Mouse (Mus musculus) adrenal gland, adult 2 months (tissue): Measurements from ENCODE around the gene Gpatch8. TPM values are rescaled to one million over a fixed set of nuclear protein-coding genes. Genes with fewer than 3 reads are reported as not detected.

Experiments
- DNase-seq: peaks from one replicate; pipeline ENCODE4 v3.0.0; 2021
- polyA plus RNA-seq: library from polyadenylated mRNA; depleted of rRNA; stranded (reverse); fragments of >200 nt; gene quantifications from 2 replicates; pipeline ENCODE4 v1.2.3, GENCODE M21; 2012
- total RNA-seq, 2 experiments: library from RNA; stranded (reverse); gene quantifications; 2 replicates each; pipeline ENCODE4 v1.2.3; 2021

Gpatch8 gene
- total and polyA plus RNA-seq, 3 experiments, result 18.4 to 31.4 (median 23.2) TPM

DNA sequence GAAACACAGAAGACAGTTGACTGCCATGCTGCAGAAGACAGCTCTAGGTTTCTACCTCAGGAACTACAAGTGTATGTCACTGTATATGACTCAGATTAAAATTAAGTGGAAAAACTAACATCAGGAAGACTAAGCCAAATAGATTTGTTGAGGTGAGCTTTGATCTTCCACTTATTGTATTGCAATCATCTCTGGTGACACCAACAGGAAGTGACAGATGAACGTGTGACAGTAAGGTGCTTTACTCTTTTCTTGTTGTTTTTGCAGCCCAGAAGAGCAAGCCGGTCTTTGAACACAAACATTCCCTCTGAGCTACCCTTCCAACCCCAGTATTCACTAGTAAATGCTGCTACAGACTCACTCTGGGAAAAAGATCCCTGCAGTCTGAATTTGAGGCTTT, 59.5 kb downstream of the Gpatch8 start:
- DNase-seq, result no peak

GRCm38 (mm10) chr11:102496206-102496605, 60.0 kb downstream of the Gpatch8 start:
- DNase-seq, result no peak

DNA sequence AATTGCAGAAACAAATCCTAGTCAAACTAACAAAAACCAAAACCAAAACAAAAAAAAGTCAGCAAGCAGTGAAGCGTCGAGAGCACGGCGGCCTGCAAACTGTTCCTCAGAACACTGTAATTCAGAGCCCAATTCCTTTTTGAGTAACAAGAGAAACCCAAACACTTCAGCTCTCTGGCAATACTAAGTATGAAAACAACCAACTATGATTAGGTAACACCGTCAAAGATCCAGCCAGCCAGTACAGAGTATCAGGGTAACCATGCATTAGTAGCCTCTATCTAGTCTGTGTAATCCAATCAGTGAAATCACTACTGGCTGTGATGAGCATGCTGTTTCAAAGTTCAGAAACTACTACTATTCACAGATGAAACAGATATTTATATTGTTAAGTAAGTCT, 60.5 kb downstream of the Gpatch8 start:
- DNase-seq, result no peak

GRCm38 (mm10) chr11:102495114-102495513, 61.1 kb downstream of the Gpatch8 start:
- no peak for DNase-seq

DNA sequence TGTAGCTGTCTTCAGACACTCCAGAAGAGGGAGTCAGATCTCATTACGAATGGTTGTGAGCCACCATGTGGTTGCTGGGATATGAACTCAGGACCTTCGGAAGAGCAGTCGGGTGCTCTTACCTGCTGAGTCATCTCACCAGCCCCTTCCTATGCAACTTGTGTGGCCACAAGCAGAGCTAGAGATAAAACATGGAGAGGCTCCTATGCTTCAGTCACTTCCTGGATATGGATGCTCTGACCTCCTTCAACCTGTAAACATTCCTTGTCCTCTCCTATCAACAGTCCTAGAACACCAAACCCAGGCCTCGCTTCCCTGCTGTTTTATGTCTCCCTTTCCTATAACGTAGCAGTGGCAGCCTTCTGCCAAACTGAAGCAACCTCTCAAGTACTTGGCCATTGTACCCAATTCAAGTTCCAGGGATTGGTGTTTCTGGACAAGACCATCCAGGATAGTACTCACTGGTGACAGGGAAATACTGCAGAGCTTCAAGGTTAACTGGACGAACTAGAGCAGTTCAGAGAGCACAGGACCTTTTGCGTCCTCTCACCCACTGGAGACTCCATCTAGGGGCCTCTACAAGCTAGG, 62.0 kb downstream of the Gpatch8 start:
- DNase-seq, result no peak

- no peak for DNase-seq
Measured at GRCm38 (mm10) chr11:102493241-102493640, 63.0 kb downstream of the Gpatch8 start.

GRCm38 (mm10) chr11:102487901-102488300, 68.3 kb downstream of the Gpatch8 start:
- DNase-seq, result no peak

- peak; percentile 44 for DNase-seq
Measured at GRCm38 (mm10) chr11:102486733-102487386, 69.3 kb downstream of the Gpatch8 start.

- DNase-seq, result no peak
Measured at GRCm38 (mm10) chr11:102481779-102482178, 74.4 kb downstream of the Gpatch8 start.

DNA sequence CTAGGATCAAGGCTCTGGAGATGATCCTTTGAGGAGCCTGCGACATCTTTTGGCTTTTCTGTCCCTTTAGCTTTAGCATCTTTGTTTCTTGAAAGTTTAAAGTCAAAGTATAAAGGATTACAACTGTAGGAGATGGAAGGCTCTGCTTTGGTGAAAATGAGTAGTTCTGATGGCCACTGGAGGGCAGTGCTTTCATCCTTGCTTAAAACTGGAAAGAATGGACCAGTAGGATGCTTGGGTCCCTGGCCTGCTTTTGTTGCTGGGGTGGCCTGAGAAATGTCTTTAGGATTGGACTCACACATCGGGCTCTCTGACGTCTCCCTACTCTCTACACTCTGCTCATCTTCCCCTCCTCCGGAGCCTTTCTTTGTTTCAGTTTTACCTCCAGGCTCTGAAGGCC, 75.3 kb downstream of the Gpatch8 start:
- no peak for DNase-seq

- no peak for DNase-seq
Measured at GRCm38 (mm10) chr11:102480111-102480510, 76.1 kb downstream of the Gpatch8 start.

GRCm38 (mm10) chr11:102479581-102479980, 76.6 kb downstream of the Gpatch8 start:
- no peak for DNase-seq

- no peak for DNase-seq
Measured at GRCm38 (mm10) chr11:102478671-102479070, 77.5 kb downstream of the Gpatch8 start.

DNA sequence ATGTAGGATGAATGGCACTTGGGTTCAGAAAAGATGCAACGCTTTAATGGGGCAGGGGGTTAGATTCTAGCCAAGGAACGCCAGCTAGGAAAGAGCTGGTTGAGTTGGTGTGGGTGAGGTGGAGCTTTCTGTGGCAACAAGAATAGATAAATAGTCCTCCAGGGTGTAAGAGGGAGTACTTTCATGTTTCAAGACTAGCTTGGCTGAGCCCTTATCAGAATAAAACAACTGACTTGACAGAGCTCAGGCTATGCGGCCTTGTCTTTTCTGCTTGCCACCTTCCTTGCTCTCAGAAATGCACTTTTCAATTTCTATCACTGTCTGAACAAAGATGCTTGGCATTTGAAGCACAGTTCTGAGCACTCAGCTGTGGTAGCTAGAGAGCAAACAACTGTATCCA, 81.2 kb downstream of the Gpatch8 start:
- no peak for DNase-seq

- DNase-seq, result no peak
Measured at GRCm38 (mm10) chr11:102469648-102470357, 86.4 kb downstream of the Gpatch8 start, which contains the start of gene Itga2b. Gene Itga2b, minus strand, starts transcription at chr11:102470122.

- peak; percentile 100 for DNase-seq
Measured at GRCm38 (mm10) chr11:102467041-102467631, 89.1 kb downstream of the Gpatch8 start.

DNA sequence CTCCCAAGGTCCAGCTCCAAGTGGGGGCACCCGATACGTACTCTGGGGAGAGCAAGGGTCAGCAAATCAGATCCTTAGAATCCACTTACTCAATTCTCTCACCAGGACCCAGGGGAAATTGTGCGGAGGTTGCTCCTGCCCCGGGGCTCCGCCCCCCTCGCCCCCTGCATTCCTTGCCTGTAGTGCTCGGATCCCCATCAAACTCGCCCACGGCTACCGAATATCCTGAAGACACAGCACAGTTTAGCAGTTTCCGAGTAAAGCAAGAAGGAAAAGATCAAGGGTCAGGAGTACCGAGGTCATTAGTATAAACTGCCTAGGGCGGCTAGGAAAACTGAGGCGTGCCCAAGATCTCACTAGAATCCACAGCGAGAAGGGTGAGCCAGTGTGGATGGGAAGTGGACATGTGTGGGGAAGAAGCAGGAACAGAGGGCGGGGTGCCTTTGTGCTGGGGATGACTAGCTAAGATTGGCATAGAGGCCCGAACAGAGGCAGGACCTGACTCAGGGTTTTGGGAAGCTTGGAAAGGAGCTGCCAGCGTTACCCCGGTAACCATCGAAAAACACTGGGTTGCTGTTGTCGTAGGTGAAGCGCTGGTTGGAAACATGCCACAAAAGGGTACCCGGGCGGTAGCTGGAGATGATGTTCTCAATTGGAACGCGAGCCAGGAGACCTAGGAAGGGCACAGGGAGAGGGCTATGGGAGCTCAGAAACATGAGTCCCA, 90.3 kb downstream of the Gpatch8 start:
- peak; percentile 88 for DNase-seq

GRCm38 (mm10) chr11:102464901-102465300, 91.3 kb downstream of the Gpatch8 start:
- DNase-seq, result no peak

- DNase-seq, result no peak
Measured at GRCm38 (mm10) chr11:102461764-102462163, 94.4 kb downstream of the Gpatch8 start.

DNA sequence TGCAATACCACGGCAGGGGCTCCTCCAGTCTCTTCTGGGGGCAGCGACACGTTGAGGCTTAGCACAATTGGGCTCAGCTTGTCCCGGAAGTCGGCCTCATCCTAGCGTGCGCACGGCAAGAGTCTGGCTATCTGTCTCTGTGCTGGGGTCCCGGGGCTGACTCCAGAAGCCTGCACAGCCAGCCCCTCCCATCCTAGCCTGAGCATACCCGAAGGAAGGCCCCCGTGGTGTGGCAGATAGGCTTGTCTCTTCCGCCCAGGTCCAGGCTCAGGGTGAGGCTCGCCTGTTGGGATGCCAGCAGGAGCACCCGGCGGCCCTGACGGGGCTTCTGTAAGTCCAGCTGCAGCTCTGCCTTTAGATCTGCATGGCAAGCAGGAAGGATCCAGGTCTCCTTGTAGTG, 95.7 kb downstream of the Gpatch8 start:
- no peak for DNase-seq

DNA sequence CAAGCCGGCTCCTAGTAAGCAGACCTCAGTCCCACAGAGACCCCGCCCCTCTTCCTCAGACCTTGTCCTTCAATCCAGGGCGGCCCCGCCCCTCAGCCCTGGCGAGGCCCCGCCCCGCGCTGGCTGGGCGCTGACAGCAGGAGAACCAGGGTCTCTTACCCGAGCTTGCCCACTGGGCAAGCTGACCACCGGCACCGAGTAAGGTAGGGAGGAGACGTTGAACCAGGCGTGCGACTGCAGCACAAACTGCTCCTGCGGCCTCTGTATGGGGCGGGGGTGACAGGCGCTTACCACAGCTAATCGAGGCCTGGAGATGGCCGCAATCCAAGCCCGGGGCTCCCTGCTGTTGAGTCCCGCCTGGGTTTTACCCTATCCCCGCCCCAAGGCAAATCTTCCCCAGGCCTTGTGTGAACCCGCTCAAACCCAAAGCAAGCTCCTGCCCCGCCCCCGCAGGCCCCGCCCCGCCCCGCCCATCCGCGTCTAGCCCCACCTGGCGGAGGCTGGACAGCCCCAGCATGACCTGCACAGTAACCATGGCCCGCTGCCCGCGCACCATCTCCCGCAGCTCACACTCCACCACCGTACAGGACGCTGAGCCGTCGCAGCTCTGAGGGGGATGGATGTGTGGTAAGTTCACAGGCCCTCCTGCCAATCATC, 100.3 kb downstream of the Gpatch8 start:
- DNase-seq, result peak; percentile 86

DNA sequence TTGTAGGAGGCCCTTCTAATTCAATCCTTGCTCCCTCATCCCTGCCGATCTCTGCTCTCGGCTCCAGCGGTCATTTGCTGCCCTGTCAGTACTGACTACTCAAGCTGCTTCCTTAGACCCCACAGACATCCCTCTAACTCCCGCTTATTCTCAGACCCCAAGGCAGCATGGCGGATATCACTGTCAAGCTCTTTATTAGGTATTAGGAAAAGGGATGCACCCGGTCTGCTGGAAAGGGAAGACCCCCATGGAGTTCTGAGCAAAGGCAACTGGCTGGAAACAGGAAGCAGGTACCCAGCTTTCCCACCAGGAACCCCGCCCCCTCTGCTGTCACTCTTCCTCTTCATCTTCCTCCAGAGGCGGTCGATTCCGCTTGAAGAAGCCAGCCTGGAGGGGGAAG, 103.1 kb downstream of the Gpatch8 start:
- no peak for DNase-seq
